Mouse (Mus musculus) liver (tissue): ENCODE results near the gene Rnf227.

Source experiments
- DNase-seq: peaks from one replicate; pipeline ENCODE4 v3.0.0-alpha.2; 2020; ENCODE audit warnings: mixed read lengths

Gene Rnf227

DNA sequence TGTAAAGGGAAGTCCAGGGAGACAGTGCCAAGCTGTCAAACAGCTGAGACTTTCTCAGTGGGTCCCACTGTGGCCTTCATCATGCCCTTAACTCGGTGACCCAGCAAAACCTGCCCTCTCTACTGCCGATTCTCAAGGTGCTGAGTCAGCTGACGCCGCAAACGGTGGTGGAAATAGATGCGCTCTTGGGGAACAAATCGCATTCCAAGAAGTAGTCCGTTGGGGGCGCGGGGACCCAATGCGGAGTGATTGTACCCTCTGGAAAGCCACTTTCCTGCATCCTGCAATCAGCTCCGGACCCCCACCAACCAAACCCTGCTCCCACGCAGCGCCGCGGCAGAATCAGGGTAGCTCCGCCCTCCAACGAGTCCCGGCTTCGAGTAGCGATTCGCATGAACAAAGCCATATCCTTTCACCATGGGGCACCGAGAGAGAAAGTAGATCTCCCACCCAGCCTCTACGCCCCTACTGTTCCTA, 8.3 kb upstream of the Rnf227 start:
- peak; percentile 67 for DNase-seq

DNA sequence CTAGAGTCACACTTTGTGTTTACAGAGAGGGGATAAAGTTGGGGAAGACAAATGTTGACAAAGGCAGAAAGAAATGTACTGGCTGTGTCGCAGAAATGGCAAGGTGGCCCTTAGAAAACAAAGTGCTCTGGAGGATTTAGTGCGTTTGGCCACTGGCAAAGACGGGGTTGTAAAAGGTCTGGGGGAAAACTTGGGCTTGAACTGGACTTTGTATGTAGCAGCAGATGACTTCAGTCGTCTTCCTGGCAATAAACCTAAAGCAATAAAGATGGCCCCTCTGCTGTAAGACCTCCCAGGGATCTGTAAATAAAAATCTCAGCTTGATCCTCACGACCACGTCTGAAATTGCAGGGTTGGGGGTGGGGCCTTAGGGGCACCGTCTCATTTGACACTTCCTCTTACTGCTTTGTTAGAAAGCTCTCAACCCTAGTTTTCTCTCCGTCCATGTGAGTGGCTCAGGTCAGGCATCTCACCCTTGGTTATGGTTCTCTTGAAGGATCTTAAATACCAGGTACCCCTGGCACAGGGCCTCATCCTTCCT, 7.5 kb upstream of the Rnf227 start:
- no peak for DNase-seq

DNA sequence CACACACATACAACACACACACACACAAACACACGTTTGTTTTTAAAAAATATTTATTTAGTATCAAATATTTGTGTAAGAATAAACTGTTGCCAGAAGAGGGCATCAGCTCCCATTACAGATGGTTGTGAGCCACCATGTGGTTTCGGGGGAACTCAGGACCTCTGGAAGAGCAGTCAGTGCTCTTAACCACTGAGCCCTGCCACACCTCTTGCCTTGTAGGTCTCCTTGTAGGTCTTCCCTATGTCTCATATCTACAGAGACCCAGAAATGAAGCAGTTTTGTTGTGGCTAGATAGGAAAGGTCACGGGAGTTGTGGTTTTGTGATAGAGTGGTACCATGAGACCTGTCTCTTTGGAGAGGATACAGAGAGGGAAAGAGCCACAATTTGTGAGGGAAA, 6.3 kb upstream of the Rnf227 start:
- DNase-seq: peak; percentile 41

DNA sequence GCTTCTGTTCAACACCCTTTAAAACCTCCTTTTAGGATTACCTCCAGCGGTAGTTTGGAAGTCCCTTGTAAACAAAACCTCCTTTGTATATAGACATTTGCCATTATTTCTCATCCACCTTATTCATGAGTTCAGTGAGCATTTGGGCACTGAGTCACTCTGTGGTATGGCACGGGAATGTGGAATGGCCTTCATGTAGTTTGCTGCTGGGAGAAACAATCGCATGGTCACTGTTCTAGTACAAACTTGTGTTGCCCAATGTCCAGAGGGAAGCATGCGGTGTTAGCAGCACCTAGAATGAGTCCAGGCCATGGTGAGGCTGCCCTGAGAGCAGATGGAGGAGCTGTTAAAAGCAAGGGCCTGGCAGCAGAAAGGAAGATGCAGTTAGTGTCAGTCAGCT, 5.5 kb upstream of the Rnf227 start:
- no peak for DNase-seq

DNA sequence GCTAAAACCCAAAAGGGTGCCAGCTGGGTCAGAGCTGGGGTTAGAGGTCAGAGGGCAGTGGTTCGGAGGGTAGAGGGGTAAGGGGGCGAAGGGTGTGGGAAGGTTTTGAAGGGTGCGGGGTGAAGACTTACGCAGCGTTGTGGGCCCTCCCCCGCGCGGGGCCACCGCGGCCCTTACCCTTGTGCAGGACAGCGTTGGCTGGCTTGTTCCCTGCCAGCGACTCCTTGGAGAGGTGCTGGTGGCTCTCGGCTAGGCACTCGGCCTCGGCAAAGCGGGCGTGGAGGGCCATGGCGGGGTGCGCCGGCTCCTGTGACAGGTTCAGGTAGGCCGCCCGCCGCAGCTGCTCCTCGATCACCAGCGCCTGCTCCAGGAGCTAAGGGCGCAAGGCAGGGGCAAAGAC, 6.2 kb downstream of the Rnf227 start:
- DNase-seq: no peak

DNA sequence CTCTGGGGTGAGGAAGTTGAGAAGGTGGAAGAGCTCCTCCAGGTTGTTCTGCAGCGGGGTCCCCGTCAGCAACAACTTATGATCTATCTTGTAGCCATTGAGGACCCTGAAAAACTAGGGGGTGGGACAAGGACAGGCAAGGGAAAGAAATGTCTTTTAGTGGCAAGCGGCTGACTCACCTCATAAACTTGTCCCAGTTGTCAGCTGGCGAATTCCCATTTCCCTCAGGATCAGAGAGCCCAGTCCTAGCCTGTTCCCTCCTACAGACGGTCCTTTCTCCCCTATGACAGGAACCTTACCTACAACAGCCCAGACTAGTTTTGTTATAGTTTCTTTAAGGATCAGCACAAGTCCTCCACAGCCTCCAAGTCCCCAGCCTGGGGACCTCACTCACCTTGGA, 16.3 kb downstream of the Rnf227 start:
- no peak for DNase-seq

DNA sequence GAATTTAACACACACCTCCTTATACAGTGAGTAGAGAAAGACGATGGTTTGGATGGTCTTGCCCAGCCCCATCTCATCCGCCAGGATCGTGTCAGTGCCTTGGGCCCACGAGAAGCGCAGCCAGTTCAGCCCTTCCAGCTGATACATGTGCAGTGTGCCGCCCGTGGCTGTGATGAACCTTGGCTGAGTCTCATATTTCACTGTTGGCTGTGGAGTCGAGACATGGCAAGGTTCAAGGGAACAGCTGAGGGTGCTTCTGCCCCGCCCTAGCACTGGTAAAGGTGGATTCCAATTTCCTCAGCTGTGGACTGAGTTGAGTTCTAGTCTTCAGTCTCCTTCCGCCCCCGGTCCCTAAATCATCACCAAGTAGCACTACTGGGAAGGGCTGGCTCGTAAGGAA, 17.4 kb downstream of the Rnf227 start:
- DNase-seq: no peak

DNA sequence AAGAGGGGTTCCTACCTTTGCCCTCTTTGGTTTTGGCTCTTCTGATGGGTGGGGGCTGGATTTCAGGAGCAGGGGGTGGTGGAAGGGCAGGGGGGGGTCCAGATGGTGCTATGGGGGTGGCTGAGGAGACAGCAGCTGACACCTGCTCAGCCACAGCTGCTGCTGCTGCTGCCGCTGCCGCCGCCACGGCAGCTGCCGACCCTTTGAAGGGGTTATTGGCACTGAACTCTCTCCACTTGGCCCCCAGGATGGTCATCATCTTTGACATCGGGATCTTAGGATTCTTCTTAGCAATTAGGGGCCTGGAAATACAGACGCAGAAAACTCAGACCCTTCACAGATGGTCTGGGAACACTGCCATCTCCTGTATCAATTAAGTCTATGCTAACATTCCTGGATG, 21.8 kb downstream of the Rnf227 start:
- no peak for DNase-seq

DNA sequence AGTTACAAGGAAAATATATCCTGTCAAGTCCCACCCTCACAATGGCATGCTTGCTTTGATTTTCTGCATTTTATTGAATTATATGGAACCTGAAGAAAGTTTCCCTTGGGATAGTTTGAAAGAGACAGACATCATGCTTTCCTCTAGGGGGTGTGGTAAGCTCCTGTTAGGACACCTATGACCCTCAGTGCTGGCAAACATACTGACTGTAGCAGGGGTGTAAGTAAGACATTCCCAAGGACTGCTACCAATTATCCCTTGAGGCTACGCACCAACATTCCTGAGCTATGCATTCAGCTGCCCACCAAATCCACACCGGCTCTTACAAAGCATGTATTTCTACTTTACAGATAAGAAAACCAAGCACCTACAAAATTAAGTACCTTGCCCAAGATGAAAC, 22.2 kb downstream of the Rnf227 start:
- DNase-seq: no peak

DNA sequence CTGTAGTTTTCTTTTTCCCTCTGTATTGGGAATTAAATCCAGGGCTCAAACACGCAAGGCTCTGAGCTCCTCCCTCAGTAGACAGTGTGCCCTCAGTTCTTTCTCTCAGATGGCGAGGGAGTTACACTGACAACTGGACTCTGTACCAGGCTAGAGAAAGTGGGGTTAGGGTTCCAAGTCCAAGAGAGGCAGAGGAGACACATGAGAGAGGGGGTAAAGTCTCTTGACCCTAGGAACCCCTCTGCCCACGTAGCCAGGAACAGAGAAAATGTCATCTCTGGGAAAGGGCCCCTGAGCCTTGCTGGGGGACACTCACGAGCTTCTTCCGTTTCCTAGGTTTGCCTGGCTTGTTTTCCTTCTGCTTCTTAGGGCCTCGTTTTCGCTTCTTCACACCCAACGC, 24.1 kb downstream of the Rnf227 start:
- no peak for DNase-seq

DNA sequence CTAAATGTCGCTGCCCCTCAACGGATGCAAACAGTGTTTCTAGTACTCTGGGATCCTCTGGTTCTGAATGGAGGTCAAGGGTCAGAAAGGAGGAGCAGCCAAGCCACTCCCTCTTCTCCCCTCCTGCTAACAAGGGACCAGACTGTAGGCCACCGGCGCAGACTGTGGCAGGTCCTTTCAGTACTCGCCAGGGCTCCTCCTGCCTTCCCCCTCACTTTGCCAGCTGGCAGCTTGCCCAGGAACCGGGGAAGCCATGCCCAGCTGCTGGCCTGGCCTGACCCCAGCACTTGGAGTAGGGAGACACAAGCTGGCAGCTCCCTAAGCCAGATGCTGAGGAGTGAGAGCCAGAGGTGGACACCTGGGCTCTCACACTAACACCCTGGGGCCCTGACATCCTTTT, 24.6 kb downstream of the Rnf227 start:
- DNase-seq: peak; percentile 63

DNA sequence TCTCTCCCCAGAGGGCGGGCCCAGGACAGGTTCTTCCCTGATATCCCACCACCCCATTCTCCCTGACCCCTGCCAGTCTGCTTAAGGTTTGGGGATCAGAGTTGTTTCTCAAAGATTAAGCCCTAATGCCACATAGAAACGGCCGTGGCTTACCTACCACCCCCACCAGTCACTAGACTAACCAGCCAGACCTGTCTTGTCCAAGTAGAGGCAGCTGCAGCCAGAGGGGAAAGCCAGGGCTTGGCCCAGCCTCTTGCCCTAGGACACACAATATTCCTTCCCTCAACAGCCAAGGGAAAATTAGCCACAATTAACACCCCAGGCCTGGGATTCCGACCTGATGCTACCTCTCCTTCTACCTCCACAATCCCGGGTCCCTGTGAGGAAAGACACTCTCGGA, 25.5 kb downstream of the Rnf227 start:
- DNase-seq: no peak

DNA sequence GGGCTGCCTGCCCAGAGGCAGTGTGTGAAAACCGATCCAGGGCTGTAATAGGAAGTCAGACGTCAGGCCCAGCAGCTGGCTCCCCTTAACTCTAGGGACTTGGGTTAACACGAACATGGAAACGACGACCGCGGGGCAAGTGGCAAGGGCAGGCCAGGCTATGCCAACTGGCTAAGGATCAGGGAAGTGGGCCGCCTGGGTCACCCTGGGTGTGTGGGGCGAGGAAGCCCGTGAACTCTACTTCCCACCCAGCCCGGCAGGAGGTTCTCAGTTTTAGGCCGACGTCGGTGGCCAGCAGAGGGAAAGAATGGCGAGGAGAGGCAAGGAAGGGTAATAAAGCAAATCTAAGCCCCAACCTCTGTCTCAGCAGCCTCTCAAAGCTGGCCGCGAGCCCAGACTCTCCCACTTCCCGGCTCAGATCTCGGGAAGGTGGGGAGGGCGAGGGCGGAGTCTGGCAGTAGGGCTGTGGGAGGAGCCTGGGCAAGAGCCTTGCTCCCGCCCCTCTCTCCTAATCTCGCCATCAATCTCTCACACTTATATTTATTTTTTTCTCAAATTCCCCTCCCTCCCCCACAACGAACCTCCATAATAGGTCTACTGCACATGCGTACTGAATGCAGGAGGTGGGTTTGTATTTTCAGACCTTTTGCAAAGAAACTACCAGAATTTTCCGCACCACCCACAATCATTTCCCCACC, 26.0 kb downstream of the Rnf227 start:
- peak; percentile 89 for DNase-seq

DNA sequence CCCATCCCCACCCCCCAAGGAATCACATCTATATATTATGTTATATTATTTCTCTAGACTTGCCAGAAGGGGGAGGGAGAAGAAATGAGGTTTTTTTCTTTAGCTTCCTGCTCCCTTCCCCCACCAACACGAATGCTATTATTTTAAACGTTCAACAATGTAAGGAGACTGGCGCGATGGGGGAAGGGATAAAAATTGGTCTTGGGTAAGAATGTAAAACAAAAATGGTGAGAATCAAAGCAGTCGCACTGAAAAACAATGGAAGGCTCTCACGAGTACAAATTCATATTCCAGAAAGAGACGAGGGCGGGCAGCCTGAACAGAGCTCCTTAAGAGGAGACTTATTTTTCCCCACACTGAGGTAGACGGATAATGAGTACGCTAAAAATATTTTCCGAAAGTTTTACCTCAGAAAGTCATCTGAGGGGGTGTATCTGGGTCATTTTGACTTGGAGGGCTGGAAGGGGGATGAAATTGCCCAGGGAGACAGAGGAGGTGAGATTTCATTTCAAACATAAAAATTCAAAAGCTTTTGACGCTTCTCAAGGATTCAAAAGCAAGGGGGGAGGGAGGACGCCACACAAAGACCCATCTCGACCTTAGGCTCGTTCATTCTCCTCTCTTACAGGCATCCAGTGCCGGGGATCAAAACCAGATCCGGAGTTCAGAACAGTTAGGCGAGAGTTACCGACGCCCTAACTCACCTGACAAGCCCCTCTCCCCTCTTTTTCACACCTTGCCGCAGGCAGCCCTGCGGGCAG, 26.8 kb downstream of the Rnf227 start:
- no peak for DNase-seq

DNA sequence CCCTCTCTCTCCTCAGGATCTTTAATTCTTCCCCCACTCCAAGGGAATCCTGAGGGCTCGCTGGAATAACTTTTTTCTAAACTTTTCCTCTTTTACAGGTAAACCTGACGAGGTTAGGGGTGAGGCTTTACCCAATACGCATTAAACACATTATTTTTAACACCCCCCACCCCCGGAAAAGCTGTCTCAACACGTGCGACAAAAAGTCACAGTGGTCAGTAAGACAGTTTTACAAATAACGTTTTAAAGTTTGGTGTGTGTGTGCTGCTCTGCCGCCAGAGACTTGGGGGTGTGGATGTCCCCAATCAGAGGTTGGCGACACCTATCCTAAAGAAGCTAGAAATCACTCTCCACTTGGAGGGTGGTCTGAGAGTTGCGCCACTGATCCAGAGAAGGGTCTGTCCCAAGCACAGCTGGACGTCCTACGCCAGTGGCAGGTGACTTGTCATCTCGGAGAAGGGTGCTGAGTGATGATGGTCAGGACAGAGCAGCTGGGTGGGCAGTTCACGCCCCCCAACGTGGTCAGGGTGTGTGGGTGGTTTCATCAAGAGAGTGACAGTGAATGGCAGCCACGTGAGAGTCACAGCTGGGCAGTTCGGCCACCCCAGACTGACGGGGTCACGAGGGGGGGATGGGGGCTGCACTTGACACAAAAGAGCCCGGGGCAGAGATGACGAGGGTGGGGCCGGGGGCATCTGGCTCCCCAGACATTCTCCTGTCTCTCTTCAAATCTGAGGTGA, 27.5 kb downstream of the Rnf227 start:
- DNase-seq: peak; percentile 25

DNA sequence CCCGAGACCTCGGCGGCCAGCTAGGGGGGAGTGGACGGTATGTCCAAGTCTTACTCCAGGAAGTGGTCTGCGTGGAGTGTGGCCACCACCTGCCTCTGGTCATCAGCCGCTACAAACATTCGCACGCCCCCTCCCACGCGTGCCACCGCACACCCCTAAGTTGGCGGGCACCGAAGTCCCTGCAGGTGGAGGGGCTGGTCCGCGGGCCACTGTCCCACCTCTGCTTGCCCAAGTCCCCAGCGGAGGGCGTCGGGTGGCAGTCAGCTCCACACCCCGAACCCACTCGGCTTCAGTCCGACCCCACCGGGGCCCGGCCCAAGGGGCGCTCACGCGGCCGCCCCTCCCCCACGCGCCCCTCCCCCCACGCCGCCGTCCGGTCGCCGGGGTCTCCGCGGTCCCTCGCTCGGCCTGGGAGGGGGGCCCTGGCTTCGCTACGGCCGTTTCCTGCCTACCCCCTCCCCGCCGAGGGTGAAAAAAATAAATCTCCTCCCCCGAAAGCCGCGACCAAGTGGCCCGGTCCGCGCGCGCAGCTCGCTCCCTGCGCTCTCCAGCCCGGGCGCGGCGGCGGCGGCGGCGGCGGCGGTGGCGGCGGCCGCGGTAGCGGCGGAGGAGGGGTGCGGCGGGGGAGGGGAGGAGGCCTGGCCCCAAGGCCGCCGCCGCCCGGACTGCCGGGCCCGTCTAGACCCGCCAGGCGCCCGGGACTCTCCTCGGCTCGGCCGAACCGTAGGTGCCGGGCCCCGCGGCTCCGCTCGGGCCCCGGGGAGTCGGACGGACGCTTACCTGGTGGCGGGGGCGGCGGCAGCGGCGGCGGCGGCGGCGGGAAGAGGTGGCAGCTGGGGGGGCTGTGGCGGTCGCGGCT, 28.3 kb downstream of the Rnf227 start:
- peak; percentile 58 for DNase-seq

DNA sequence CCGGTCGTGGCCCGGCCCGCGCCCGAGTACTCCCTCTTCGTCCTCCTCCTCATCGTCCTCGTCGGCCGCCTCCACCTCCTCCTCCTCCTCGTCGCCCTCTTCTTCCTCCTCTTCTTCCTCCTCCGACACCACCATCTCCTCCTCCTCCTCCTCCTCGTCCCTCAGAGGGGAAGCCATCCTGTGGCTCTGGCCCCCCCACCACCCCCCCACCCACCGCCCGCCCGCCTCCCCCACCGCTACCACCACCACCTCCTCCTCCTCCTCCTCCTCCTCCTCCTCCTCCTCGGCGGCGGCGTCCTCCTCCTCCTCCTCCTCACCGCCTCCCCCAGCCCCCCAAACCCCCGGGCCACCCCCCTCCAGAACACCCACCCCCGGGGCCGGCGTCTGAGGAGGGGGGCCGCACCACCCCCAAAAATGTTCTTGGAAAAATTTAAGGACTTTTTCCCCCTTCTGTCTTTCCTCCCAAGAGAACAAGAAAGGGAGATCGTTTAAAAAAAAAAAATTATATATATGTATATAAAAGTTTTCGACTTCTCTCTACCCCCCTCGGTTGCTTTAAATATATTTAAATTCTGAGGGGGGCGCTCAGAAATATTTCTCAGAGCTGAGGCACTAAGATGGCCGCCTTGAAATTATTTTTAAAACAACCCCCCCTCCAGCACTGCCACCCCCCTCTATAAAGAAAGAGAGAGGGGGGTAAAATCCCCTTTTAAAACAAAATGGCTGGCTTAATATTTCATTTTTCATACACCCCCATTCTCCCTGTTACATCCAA, 29.1 kb downstream of the Rnf227 start, which contains the start of gene Chd3:
Gene Chd3, minus strand, starts transcription at position 192 of the 775 bp plus-strand sequence.
- peak; percentile 29 for DNase-seq

DNA sequence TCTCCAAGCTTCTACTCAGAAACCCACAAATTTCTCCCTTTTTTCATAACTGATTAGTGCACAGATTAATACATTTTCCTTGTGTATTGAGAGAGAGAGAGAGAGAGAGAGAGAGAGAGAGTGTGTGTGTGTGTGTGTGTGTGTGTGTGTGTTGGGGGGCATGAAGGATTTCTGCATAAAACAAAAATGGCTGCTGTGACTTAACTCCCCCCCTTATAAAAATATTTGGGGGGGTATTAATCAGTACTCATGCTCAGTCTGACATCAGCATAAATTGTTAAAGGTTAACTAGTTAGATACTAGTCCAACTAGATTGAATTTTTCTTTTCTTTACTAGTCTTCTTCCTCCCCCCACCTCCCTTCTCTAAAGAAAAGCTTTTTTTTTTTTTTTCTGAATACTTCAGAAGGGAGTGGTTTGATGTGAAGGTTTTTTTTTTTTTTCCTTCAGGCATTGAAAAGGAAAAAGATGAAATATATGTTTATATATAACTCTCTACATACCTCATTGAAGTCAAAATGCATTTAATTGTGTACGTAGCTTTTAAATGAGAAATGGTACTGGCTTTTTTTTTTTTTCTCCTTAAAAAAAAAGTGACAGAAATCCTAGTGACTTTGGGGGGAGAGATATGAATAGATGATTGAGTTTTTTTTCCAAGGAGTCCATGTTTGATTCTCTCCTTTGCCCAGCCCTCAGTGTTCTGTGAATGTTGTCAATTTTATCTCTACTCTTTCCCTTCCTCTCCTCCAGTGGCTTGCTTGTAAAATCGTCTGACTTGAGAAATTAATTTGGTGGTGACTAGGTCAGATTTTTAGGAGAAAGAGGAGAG, 29.9 kb downstream of the Rnf227 start:
- no peak for DNase-seq

DNA sequence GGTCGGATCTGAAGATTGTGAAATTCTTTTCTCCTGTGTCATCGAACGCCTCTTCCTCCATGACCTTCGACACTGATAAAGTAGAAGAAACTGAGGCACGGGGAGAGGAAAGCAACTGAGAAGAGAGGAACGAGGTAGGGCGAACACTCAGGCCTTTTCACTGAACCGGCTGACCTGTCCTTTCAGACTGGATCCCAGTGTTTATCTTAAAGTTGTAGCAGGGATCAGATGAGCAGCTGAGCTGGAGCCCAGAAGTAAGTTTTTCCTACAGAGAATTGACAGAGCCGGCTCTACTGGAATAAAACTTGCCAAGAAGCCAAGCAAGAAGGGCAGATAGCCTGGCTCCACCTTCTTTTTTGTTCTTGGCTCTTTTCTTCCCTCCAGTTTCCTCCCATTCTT, 30.6 kb downstream of the Rnf227 start:
- DNase-seq: no peak

DNA sequence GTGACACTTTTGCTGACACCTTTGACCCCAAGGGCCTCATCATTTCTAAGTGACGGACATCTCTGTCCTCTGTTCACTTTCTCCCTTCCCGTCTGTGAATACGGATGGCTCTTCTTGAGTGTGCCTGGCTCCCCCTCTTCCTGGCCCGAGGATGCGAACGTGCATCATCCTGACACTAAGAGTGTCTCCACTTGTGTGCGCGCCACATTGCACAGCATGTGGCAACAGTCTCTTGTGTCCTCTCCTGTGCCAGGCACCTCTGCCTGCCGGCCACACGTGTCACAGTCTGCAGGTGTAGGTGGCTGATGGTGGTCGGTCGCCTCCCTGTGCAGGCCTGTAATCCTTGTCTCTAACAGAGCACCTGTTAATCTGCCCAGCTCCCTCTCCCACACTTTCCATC, 31.3 kb downstream of the Rnf227 start:
- no peak for DNase-seq
